Mouse (Mus musculus) stomach, postnatal 0 days (tissue): Measurements from ENCODE around the gene Map3k9.

Source experiments
- CTCF ChIP-seq: IDR thresholded peaks from 2 replicates; pipeline ENCODE4 v1.5.1; 2016; ENCODE audit warnings: antibody characterized with exemption, low read depth, mild to moderate bottlenecking, moderate library complexity
- EP300 ChIP-seq: optimal IDR thresholded peaks from 2 replicates; pipeline ENCODE3; 2016; ENCODE audit warnings: antibody characterized with exemption

GRCm38 (mm10) chr12:81792511-81793218 lies 11.7 kb upstream of the Map3k9 start:
- no peak for TF ChIP-seq EP300
- TF ChIP-seq CTCF: no peak
